Mouse (Mus musculus) cerebellum, adult (tissue): ENCODE measurements around the gene Cp.

Experiments used
- ATAC-seq: cut with Nextera tagmentation; 2 replicates; pipeline ENCODE4 v1.9.2; 2017; ENCODE audit warnings: mild to moderate bottlenecking, moderate library complexity, mixed read lengths; ENCODE audit not compliant: insufficient number of reproducible peaks, low FRiP score, low TSS enrichment

Cp gene

GRCm38 (mm10) chr3:20058197-20058541 is 101.3 kb downstream of the Cp start:
- ATAC-seq, result peak; percentile 17; the same call in 1 of the 2 replicates
